Mouse (Mus musculus) gastrocnemius, postnatal 4 days (tissue): Measurements from ENCODE around the gene Epn1. TPM values are rescaled to one million over a fixed set of nuclear protein-coding genes. Genes with fewer than 3 reads are reported as not detected.

Source experiments
- DNase-seq, 2 experiments: peaks; one replicate each; pipeline ENCODE4 v3.0.0; 2021 to 2022; ENCODE audit warnings: low spot score in 2 of 2, mixed read lengths in 2 of 2
- long read RNA-seq, 2 experiments: library from polyadenylated mRNA; stranded (forward); transcript quantifications; one replicate each; pipeline ENCODE4 v2.0.0; 2021
- total RNA-seq, 2 experiments: library from RNA; stranded (reverse); gene quantifications; 2 replicates each; pipeline ENCODE4 v1.2.3; 2021

Epn1 gene
- 100 to 1,000 TPM; 112 to 117 TPM for total RNA-seq
- long read RNA-seq, experiment 1, transcript Epn1-202 (12 exons, 2,565 nt), result major isoform, 9 of 44 reads
- long read RNA-seq, experiment 1, partial matches to known transcripts, result 9 of 44 reads
- long read RNA-seq, experiment 1, other reads (novel, unspliced or antisense), result 25 of 44 reads
- long read RNA-seq, experiment 2, transcript Epn1-202 (12 exons, 2,565 nt), result major isoform, 11 of 55 reads
- long read RNA-seq, experiment 2, partial matches to known transcripts, result 3 of 55 reads
- long read RNA-seq, experiment 2, other reads (novel, unspliced or antisense), result 40 of 55 reads

DNA sequence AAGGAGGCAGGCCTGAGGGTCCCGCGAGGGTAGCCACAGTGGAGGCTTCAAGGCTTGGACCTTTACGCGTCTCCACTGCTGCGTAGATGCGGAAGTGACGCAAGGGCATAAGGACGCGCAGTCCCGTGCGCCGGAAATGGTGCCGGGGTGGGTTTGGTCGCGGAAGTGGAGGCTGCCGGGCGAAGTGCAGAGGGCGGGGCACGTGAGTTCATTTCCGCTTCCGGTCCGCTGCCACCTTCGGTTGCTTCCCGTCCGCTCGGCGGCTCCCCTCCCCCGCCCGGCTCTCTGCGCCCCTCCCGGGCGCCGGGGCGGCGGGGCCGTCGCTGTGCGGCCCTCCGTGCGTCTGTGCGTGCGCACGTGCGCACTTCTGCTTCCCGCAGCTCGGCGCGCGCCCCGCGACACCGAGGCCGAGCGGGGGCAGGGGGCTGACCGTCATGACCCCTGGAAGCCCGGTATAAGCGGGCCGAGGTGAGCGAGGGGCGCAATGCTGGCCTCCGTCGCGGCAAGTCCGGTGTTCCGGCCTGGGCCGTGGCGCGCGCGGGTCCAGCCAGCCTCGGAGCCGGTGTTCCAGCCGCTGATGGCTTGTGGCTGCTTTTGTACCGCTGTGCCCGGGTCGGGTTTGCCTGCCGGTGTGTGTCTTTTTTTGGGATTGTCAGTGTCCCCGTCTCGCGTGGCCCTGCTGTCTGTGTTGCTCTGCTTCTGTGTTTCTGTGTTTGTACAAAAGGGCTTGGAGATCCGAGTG is at the start of gene Epn1:
Gene Epn1, plus strand, starts transcription at position 226 of the 742 bp plus-strand sequence.
- peak; percentile 93 to 98 for DNase-seq

- DNase-seq, result no peak
Observed at GRCm38 (mm10) chr7:5030554-5031275, 49.3 kb upstream of the Epn1 start.

- DNase-seq, result no peak
Observed at GRCm38 (mm10) chr7:5031496-5031895, 48.5 kb upstream of the Epn1 start.

DNA sequence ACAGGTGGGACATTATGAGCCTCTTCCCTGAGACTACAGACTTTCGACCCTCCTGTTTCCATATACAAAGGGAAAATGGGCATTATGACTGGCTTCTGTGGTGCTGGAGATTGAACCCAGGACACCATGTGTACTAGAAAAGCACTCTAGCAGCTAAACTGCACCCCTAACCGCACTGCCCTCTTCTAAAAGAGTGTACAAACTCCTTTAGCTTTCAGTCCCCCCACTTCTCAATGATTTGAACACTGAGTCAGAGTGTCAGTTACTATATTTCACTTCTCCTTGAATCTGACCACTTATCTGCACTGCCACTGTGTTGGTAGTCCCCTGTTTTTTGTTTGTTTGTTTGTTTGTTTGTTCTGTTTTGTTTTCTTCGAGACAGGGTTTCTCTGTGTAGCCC is 46.2 kb upstream of the Epn1 start, which contains the start of gene 4632433K11Rik:
Gene 4632433K11Rik, plus strand, starts transcription at position 301 of the 400 bp plus-strand sequence.
- DNase-seq, result no peak

- no peak for DNase-seq
Observed at GRCm38 (mm10) chr7:5035628-5036027, 44.4 kb upstream of the Epn1 start.

DNA sequence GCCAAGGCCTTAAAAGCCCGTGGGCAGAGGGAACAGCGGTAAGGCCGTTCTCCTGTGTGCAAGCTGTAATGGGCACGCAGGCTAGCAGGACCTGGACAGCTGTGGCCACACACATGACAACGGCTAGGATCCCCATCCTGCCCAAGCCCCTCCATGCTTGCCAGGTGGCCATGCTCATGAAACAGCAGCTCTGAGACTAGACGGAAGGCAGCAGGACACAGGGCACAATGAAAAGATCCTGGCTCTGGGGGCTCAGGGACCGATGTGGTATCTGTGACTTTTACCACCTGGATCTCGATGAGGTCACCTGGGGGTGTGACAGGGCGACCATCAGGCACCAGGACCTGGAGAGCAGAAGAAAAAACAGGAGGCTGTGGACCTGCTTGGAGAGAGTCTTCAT is 43.9 kb upstream of the Epn1 start:
- no peak for DNase-seq

- no peak for DNase-seq
Observed at GRCm38 (mm10) chr7:5037026-5037425, 43.0 kb upstream of the Epn1 start.

GRCm38 (mm10) chr7:5037467-5037866 is 42.6 kb upstream of the Epn1 start:
- DNase-seq, result no peak

GRCm38 (mm10) chr7:5038109-5038732 is 41.8 kb upstream of the Epn1 start, which contains the start of gene Zfp784:
Zfp784 (minus strand) TSS chr7:5038446.
- peak; percentile 89 to 95 for DNase-seq

DNA sequence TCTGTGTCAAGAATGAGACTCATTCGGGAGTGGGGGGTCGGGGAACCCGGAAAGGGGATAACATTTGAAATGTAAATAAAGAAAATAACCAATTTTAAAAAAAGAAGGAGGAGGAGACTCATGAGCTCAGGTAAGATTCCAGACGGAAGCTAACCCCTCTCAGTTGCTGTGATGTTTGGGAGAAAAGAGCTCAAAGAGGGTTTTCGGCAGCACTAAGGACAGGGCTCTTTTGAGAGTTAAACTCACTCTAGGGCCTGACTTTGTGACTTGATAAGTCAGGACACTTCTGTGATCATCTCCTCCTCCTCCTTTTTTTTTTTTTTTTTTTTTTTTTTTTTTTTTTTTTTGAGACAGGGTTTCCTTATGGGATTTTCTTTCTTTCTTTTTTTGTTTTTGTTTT is 41.1 kb upstream of the Epn1 start:
- DNase-seq, result no peak

- no peak for DNase-seq
Observed at GRCm38 (mm10) chr7:5044981-5045380, 35.1 kb upstream of the Epn1 start.

DNA sequence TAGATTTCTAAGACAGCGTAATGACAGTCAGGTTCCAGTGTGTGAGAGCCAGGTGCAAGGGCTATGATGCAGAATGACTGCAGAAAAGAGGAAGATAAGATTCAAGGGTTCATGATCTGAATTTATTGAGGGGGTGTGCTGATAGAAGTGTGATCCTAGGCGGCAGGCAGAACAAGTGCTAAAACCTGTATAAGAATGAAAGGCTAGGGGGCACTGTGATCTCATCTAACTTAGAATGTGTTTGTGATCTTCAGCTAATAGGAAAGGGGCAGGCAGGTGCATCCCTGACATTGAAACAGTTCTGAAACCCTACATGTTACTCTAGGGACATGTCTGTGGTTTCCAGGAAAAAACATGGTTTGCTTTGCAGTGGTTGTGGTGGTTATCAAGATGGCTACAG is 33.9 kb upstream of the Epn1 start:
- no peak for DNase-seq

DNA sequence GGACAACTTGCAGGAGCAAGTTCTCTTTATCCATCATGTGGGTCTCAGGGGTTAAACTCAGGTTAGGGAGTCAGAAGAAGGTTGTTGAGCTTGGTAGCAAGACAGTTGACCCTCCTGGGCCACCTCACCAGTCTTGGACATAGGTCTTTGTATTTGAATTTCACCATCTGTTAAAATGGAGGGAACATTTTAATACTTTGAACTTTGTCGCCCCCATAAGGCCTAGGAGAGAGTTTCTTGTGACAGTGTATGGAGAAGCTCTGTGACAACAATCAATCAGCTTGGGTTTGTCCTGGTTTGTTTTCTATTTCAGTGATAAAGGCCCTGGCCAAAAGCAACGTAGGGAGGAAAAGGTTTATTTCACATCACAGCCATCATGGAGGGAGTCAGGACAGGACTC is 32.7 kb upstream of the Epn1 start:
- DNase-seq, result no peak

DNA sequence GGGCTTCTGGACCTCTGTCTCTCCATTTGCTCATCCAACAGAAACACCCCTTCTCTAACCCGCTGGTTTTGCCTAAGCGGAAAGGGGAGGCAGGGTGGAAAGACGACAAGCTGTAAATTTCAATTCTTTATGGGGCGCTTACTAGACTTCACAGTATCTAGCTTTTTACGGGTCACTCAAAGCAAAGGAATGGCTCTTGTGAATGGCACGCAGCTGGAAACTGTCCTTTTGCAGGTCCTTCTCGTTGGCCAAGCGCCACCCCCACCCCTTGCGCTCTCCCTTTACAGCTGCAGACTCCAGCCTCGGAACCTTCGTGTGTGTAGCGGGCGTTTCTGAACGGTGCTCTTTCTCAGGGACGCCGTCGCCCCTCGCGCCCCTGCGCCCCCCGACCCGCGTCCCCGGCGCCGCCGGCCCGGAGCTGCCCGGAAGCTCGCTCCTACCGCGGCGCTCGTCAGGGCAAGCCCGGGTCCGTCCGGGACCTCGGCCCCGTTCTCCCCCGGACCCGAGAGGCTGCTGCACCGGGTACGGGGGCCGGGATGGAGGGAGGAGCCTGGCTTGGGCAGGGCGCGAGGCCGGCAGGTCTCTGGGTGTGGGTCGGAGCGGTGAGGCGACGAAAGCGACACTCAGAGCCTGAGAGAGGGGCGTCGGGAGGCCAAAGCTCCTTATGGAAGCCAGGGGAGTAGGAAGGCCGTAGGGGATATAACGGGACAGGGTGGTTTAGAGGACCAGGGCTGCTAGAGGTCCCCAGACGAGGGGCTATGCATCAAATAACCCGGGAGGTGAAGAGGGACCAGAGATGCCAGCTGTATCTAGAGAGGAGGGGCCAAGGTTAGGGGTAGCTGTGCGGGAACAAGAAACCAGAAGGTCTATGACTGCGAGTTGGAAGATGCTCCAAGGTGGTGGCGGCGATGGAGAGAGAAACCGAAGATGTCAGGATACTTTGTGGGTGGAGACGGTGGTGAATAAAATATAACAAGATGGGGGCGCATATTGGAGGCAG is 28.5 kb upstream of the Epn1 start, which contains the start of gene Zfp580:
Gene Zfp580, plus strand, starts transcription at position 346 of the 1,000 bp plus-strand sequence.
- peak; percentile 63 to 80 for DNase-seq

GRCm38 (mm10) chr7:5052438-5052837 is 27.6 kb upstream of the Epn1 start:
- DNase-seq, result no peak

DNA sequence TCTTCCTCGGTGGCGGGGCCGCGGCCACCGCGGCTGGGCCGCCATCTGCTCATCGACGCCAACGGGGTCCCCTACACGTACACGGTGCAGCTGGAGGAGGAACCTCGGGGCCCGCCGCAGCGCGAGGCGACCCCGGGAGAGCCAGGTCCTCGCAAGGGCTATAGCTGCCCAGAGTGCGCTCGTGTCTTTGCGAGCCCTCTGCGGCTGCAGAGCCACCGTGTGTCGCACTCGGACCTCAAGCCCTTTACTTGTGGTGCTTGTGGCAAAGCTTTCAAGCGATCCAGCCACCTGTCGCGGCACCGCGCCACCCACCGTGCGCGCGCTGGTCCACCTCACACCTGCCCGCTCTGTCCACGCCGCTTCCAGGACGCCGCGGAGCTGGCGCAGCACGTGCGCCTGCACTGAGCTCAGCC is 27.1 kb upstream of the Epn1 start:
- DNase-seq, result no peak

DNA sequence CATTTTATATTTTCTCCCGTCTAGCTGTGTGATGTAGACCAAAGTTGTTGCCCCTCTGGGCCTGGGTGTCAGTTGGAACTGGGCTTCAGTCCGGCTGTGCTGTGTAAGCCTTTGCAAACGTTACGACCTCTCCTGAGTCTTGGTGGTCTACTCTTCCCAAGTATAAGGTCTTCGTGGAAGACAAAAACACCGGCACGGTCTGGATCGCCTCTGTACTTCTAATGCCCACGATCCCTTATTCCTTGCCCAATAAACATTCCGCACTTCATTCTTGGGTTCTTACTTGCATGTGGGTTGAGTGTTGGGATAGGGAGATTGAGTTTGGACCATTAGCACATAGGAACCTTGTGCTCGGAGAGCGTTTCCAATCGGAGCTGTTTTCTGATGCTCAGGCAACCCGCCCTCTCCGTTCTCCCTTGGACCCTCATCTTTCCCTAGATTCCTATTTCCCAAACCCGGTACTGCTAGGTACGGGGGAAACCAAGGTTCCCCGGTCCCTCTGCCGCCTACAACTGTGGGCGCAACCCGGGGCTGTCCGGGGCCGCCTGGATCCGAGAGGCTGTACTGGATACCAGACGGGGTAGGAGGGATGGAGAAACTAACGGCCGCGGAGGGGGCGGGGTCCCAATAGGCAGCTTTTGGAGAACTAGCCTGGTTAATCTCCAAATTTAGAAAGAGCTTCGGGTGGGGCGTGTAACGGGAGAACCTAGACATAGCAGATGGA is 26.4 kb upstream of the Epn1 start:
- DNase-seq, result no peak

GRCm38 (mm10) chr7:5056651-5057263 is 23.3 kb upstream of the Epn1 start:
- no peak for DNase-seq

- no peak for DNase-seq
Observed at GRCm38 (mm10) chr7:5057381-5057780, 22.7 kb upstream of the Epn1 start.
